Comparison of ENCODE assay signal across 11 mouse cellular contexts in the genomic region with DNA sequence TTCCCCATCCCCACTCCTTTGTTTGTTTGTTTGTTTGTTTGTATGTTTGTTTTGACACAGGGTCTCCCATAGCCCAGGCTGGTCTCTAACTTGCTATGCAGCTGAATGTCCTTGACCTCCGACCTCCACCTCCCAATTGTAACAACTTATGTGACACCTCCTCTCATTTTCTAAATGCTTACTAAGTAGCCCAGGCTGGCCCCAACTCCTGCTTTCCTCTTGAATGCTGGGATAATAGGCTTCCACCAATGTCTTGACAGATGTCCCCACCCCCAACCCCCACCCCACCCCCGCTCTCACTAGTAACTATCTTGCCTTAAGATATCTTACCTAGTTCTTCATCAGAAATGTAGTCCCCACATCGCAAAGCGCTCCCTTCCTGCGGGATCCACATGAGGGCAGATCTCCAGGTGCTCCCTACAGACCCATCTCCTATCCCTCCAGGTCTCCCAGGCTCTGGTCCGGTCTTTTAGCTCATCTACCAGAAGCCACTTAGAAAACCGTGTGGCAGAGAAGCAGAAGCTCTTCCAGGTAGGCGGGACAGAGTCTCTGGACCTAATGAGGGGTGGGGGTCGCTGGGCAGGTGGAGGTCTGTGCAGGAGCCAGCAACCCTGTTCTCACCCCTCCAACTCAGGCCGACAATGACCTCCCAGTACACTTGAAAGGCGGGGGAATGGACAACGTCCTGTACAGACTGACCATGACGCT. TPM values are rescaled to one million over a fixed set of nuclear protein-coding genes. Genes with fewer than 3 reads are reported as not detected.
DNase-seq lines count a peak whose midpoint lies in the region; ATAC-seq and TF ChIP-seq lines count a peak whose summit lies in the region.
"Had no signal": no experiment of that assay in that cellular context is flagged by ENCODE, and none has a peak within 500 bp of the region (broad histone marks: within the 10 kb centered on the region; RNA-seq: fewer than 3 reads in every experiment).

No protein-coding gene starts in this region.

- no peak overlapping the region for H3K27ac ChIP-seq in embryonic facial prominence, embryonic 12.5 days
- no peak overlapping the region for H3K27ac ChIP-seq in embryonic facial prominence, embryonic 10.5 days (replicated peaks)
- H3K27ac ChIP-seq in kidney, embryonic 15.5 days = no peak overlapping the region
- peak overlapping the region; percentile 65 for H3K27ac ChIP-seq in ES-Bruce4 (ENCODE audit: insufficient read depth, low read length)
- H3K27ac ChIP-seq in intestine, embryonic 15.5 days = no peak overlapping the region
- H3K27ac ChIP-seq: forebrain, embryonic 12.5 days had no signal

- no peak for TF ChIP-seq POLR2A in ES-Bruce4 (IDR thresholded peaks at IDR 0.05; ENCODE audit: insufficient read depth, low read length)

- no peaks in the 10 kb centered on the region for H3K27me3 ChIP-seq in embryonic facial prominence, embryonic 12.5 days
- no peaks in the 10 kb centered on the region for H3K27me3 ChIP-seq in embryonic facial prominence, embryonic 10.5 days (replicated peaks; ENCODE audit: low read depth, poor library complexity, severe bottlenecking)
- no peaks in the 10 kb centered on the region for H3K27me3 ChIP-seq in kidney, embryonic 15.5 days
- H3K27me3 ChIP-seq in ES-Bruce4 (ENCODE audit: control insufficient read depth, insufficient read depth, low read length, poor library complexity, severe bottlenecking) = no peaks in the 10 kb centered on the region
- H3K27me3 ChIP-seq in intestine, embryonic 15.5 days (replicated peaks) = no peaks in the 10 kb centered on the region
- H3K27me3 ChIP-seq: forebrain, embryonic 12.5 days; Patski had no signal

- H3K9me3 ChIP-seq in embryonic facial prominence, embryonic 12.5 days = no peaks in the 10 kb centered on the region
- no peaks in the 10 kb centered on the region for H3K9me3 ChIP-seq in embryonic facial prominence, embryonic 10.5 days
- no peaks in the 10 kb centered on the region for H3K9me3 ChIP-seq in kidney, embryonic 15.5 days (replicated peaks)
- no peaks in the 10 kb centered on the region for H3K9me3 ChIP-seq in ES-Bruce4 (replicated peaks; ENCODE audit: control insufficient read depth, insufficient read depth, low read length, poor library complexity, severe bottlenecking)
- H3K9me3 ChIP-seq in intestine, embryonic 15.5 days = no peaks in the 10 kb centered on the region
- H3K9me3 ChIP-seq: forebrain, embryonic 12.5 days had no signal

- H3K4me1 ChIP-seq in embryonic facial prominence, embryonic 12.5 days = peaks cover 9% of the 10 kb centered on the region
- peaks cover 12% of the 10 kb centered on the region for H3K4me1 ChIP-seq in embryonic facial prominence, embryonic 10.5 days
- H3K4me1 ChIP-seq in kidney, embryonic 15.5 days = peaks cover 8% of the 10 kb centered on the region
- peaks cover 3% of the 10 kb centered on the region for H3K4me1 ChIP-seq in ES-Bruce4 (ENCODE audit: control insufficient read depth, insufficient read depth, low read length)
- H3K4me1 ChIP-seq in intestine, embryonic 15.5 days (replicated peaks) = peaks cover 13% of the 10 kb centered on the region; the same call in 1 of the 2 replicates

- WGBS in embryonic facial prominence, embryonic 12.5 days = 69% methylated on average over 13 of the region's 13 CpGs
- WGBS in embryonic facial prominence, embryonic 10.5 days = 72% methylated on average over 13 of the region's 13 CpGs
- 74% methylated on average over 13 of the region's 13 CpGs for WGBS in kidney, embryonic 15.5 days
- WGBS in intestine, embryonic 15.5 days = 75% methylated on average over 13 of the region's 13 CpGs

- intact Hi-C loops in left cerebral cortex, postnatal 10 days (cut with DNase I) = loop anchor here (5.0 kb wide), 1 partner anchor 33 kb away; no protein-coding TSS in a partner anchor

- H3K4me2 ChIP-seq in embryonic facial prominence, embryonic 12.5 days (replicated peaks) = peak overlapping the region; percentile 42; the same call in 1 of the 2 replicates
- H3K4me2 ChIP-seq in kidney, embryonic 15.5 days = peak overlapping the region; percentile 60
- H3K4me2 ChIP-seq in intestine, embryonic 15.5 days (replicated peaks) = peak overlapping the region; percentile 53

- TF ChIP-seq EP300 in ES-Bruce4 (IDR thresholded peaks at IDR 0.05; ENCODE audit: insufficient read depth, low read depth, low read length) = no peak

- ATAC-seq in embryonic facial prominence, embryonic 12.5 days (ENCODE audit: insufficient number of reproducible peaks, insufficient read depth, low FRiP score, low TSS enrichment) = no peak
- no peak for ATAC-seq in kidney, embryonic 15.5 days (replicated peaks; ENCODE audit: low FRiP score)
- ATAC-seq in intestine, embryonic 15.5 days = no peak
- ATAC-seq: Patski had no signal

- no peak for DNase-seq in embryonic facial prominence, embryonic 10.5 days (ENCODE audit: low spot score)
- no peak for DNase-seq in kidney, postnatal 10 days
- DNase-seq in natural killer cell, adult 2 months (ENCODE audit: low spot score in 2 of 2) = no peak
- DNase-seq in left cerebral cortex, postnatal 10 days (ENCODE audit: extremely low spot score in 1 of 2, low spot score in 2 of 2) = no peak

- H3K4me3 ChIP-seq in embryonic facial prominence, embryonic 12.5 days = no peak overlapping the region
- H3K4me3 ChIP-seq in embryonic facial prominence, embryonic 10.5 days = no peak overlapping the region
- peak overlapping the region; percentile 32; the same call in 1 of the 2 replicates for H3K4me3 ChIP-seq in kidney, embryonic 15.5 days (replicated peaks)
- peak overlapping the region; percentile 72 for H3K4me3 ChIP-seq in ES-Bruce4 (ENCODE audit: low read depth, low read length)
- no peak overlapping the region for H3K4me3 ChIP-seq in intestine, embryonic 15.5 days (replicated peaks)

- no peak overlapping the region for H3K9ac ChIP-seq in embryonic facial prominence, embryonic 12.5 days
- peak overlapping the region; percentile 39; the same call in 1 of the 2 replicates for H3K9ac ChIP-seq in kidney, embryonic 15.5 days
- H3K9ac ChIP-seq in ES-Bruce4 (ENCODE audit: low read depth, poor library complexity, severe bottlenecking) = peak overlapping the region; percentile 58
- no peak overlapping the region; the same call in 1 of the 2 replicates for H3K9ac ChIP-seq in intestine, embryonic 15.5 days
- H3K9ac ChIP-seq: forebrain, embryonic 12.5 days had no signal

- peaks cover 41% of the 10 kb centered on the region for H3K36me3 ChIP-seq in embryonic facial prominence, embryonic 12.5 days
- H3K36me3 ChIP-seq in embryonic facial prominence, embryonic 10.5 days (replicated peaks) = peaks cover 55% of the 10 kb centered on the region
- peaks cover 45% of the 10 kb centered on the region for H3K36me3 ChIP-seq in kidney, embryonic 15.5 days
- H3K36me3 ChIP-seq in ES-Bruce4 (ENCODE audit: control insufficient read depth, insufficient read depth, low read length, poor library complexity, severe bottlenecking) = peaks cover 29% of the 10 kb centered on the region
- peaks cover 22% of the 10 kb centered on the region for H3K36me3 ChIP-seq in intestine, embryonic 15.5 days

- no peak for TF ChIP-seq CTCF in ES-Bruce4 (IDR thresholded peaks at IDR 0.05; ENCODE audit: low read depth, low read length)

RNA-seq across cellular contexts. Expression of a gene that starts 0.9 kb away (rescaled TPM):
- polyA plus RNA-seq in embryonic facial prominence, embryonic 12.5 days (2016; fragmentation: Nextera tagmentation; extraction: Ambion mirVana) = 4.2 and 4.7 TPM in 2 replicates
- 2.5 and 4.2 TPM in 2 replicates for polyA plus RNA-seq in embryonic facial prominence, embryonic 10.5 days (2016; fragmentation: Nextera tagmentation; extraction: Ambion mirVana)
- polyA plus RNA-seq in kidney, embryonic 15.5 days (2015; fragmentation: Nextera tagmentation; extraction: Ambion mirVana) = 11.1 and 11.7 TPM in 2 replicates
- 21.7 and 21.8 TPM in 2 replicates for polyA plus RNA-seq in ES-Bruce4 (2011; ENCODE audit: insufficient read depth, insufficient read length, low read depth, missing spikeins)
- polyA plus RNA-seq in intestine, embryonic 15.5 days (2015; fragmentation: Nextera tagmentation; extraction: Ambion mirVana) = 30.7 and 34.3 TPM in 2 replicates
- total RNA-seq in left cerebral cortex, postnatal 10 days (2021) = 1 to 10 TPM; 3.6 to 4.1 TPM
- total RNA-seq: neutrophil, adult 5-6 weeks had no signal

RNA-seq across cellular contexts. Expression of a gene that starts 13.8 kb away (rescaled TPM):
- polyA plus RNA-seq in embryonic facial prominence, embryonic 12.5 days (2016; fragmentation: Nextera tagmentation; extraction: Ambion mirVana) = 80.5 and 86.6 TPM in 2 replicates
- 54.8 and 61.9 TPM in 2 replicates for polyA plus RNA-seq in embryonic facial prominence, embryonic 10.5 days (2016; fragmentation: Nextera tagmentation; extraction: Ambion mirVana)
- polyA plus RNA-seq in kidney, embryonic 15.5 days (2015; fragmentation: Nextera tagmentation; extraction: Ambion mirVana) = 90.8 and 98.8 TPM in 2 replicates
- 359 and 396 TPM in 2 replicates for polyA plus RNA-seq in ES-Bruce4 (2011; ENCODE audit: insufficient read depth, insufficient read length, low read depth, missing spikeins)
- 83.7 and 101 TPM in 2 replicates for polyA plus RNA-seq in intestine, embryonic 15.5 days (2015; fragmentation: Nextera tagmentation; extraction: Ambion mirVana)
- 100 to 1,000 TPM; 204 TPM for total RNA-seq in left cerebral cortex, postnatal 10 days (2021)

RNA-seq across cellular contexts. Expression of a gene that starts 15.2 kb away (rescaled TPM):
- 17.2 and 20.6 TPM in 2 replicates for polyA plus RNA-seq in embryonic facial prominence, embryonic 12.5 days (2016; fragmentation: Nextera tagmentation; extraction: Ambion mirVana)
- polyA plus RNA-seq in embryonic facial prominence, embryonic 10.5 days (2016; fragmentation: Nextera tagmentation; extraction: Ambion mirVana) = 19.9 and 20.1 TPM in 2 replicates
- polyA plus RNA-seq in kidney, embryonic 15.5 days (2015; fragmentation: Nextera tagmentation; extraction: Ambion mirVana) = 17.8 and 20.2 TPM in 2 replicates
- 44.4 and 46.2 TPM in 2 replicates for polyA plus RNA-seq in ES-Bruce4 (2011; ENCODE audit: insufficient read depth, insufficient read length, low read depth, missing spikeins)
- 12.2 and 13.6 TPM in 2 replicates for polyA plus RNA-seq in intestine, embryonic 15.5 days (2015; fragmentation: Nextera tagmentation; extraction: Ambion mirVana)
- 10 to 100 TPM; 43.5 to 50.7 TPM for total RNA-seq in left cerebral cortex, postnatal 10 days (2021)

RNA-seq across cellular contexts. Expression of a gene that starts 47.0 kb away (rescaled TPM):
- 161 and 181 TPM in 2 replicates for polyA plus RNA-seq in embryonic facial prominence, embryonic 12.5 days (2016; fragmentation: Nextera tagmentation; extraction: Ambion mirVana)
- 174 and 177 TPM in 2 replicates for polyA plus RNA-seq in embryonic facial prominence, embryonic 10.5 days (2016; fragmentation: Nextera tagmentation; extraction: Ambion mirVana)
- 148 and 152 TPM in 2 replicates for polyA plus RNA-seq in kidney, embryonic 15.5 days (2015; fragmentation: Nextera tagmentation; extraction: Ambion mirVana)
- polyA plus RNA-seq in ES-Bruce4 (2011; ENCODE audit: insufficient read depth, insufficient read length, low read depth, missing spikeins) = 58.7 and 65.4 TPM in 2 replicates
- polyA plus RNA-seq in intestine, embryonic 15.5 days (2015; fragmentation: Nextera tagmentation; extraction: Ambion mirVana) = 115 and 116 TPM in 2 replicates
- total RNA-seq in left cerebral cortex, postnatal 10 days (2021) = 10 to 100 TPM; 72.1 to 73.3 TPM

RNA-seq across cellular contexts. Expression of a gene that starts 47.3 kb away (rescaled TPM):
- 224 and 250 TPM in 2 replicates for polyA plus RNA-seq in embryonic facial prominence, embryonic 12.5 days (2016; fragmentation: Nextera tagmentation; extraction: Ambion mirVana)
- polyA plus RNA-seq in embryonic facial prominence, embryonic 10.5 days (2016; fragmentation: Nextera tagmentation; extraction: Ambion mirVana) = 270 and 275 TPM in 2 replicates
- 174 and 190 TPM in 2 replicates for polyA plus RNA-seq in kidney, embryonic 15.5 days (2015; fragmentation: Nextera tagmentation; extraction: Ambion mirVana)
- 86.6 and 90.0 TPM in 2 replicates for polyA plus RNA-seq in ES-Bruce4 (2011; ENCODE audit: insufficient read depth, insufficient read length, low read depth, missing spikeins)
- polyA plus RNA-seq in intestine, embryonic 15.5 days (2015; fragmentation: Nextera tagmentation; extraction: Ambion mirVana) = 136 and 148 TPM in 2 replicates
- 100 to 1,000 TPM; 176 to 206 TPM for total RNA-seq in left cerebral cortex, postnatal 10 days (2021)

Comparison
In these comparisons a context has a peak if more than half of its experiments do, and no peak if none do; other contexts are left out.
1. H3K4me3 ChIP-seq: peak in kidney, embryonic 15.5 days (single experiment) and ES-Bruce4 (single experiment); none in embryonic facial prominence, embryonic 12.5 days (single experiment), embryonic facial prominence, embryonic 10.5 days (single experiment) and intestine, embryonic 15.5 days (single experiment).
2. H3K9ac ChIP-seq: peak in kidney, embryonic 15.5 days (single experiment) and ES-Bruce4 (single experiment); none in embryonic facial prominence, embryonic 12.5 days (single experiment) and intestine, embryonic 15.5 days (single experiment).
3. Peak in every context shown above with its lines, with median percentiles within 50 percentile points of each other: H3K4me2 ChIP-seq.